Mouse (Mus musculus): ENCODE measurements at regions not wholly inside any gene's neighbourhood (a gene's known extent, or its start where the extent isn't known, plus 50 kb on each side); places are given as distances from the start of the nearest gene placed in this dataset.

GRCm38 (mm10) chr17:48880590-48880989 lies 51.6 kb upstream of the Lrfn2 start:
- DNase-seq (ENCODE audit: low spot score in 2 of 2), result no peak

- no peak for DNase-seq (ENCODE audit: low spot score in 2 of 2)
These were observed 50.2 kb upstream of the Lrfn2 start for GRCm38 (mm10) chr17:48881946-48882345.
